Mouse (Mus musculus) heart, postnatal 36 days (tissue): ENCODE data around the gene Gm11564. TPM values are rescaled to one million over a fixed set of nuclear protein-coding genes. Genes with fewer than 3 reads are reported as not detected.

ENCODE experiments used
- total RNA-seq, 2 experiments: library from RNA; stranded (reverse); gene quantifications; 2 replicates each; pipeline ENCODE4 v1.2.3; 2021

The Gm11564 gene
- total RNA-seq, 2 experiments from 2014 or later: not detected

Other genes starting within 250 kb of the Gm11564 start
- not detected for gene Krtap3-1, start 249.0 kb downstream of the Gm11564 start, total RNA-seq
- gene Krtap1-5, start 234.7 kb downstream of the Gm11564 start, total RNA-seq: not detected
- gene Krtap1-4, start 232.0 kb downstream of the Gm11564 start, total RNA-seq: not detected
- not detected for gene Krtap1-3, start 224.3 kb downstream of the Gm11564 start, total RNA-seq
- gene Krtap9-3, start 217.6 kb downstream of the Gm11564 start, total RNA-seq: not detected
- gene Gm11938, start 212.4 kb downstream of the Gm11564 start, total RNA-seq: not detected
- not detected for gene Gm11937, start 205.5 kb downstream of the Gm11564 start, total RNA-seq
- not detected for gene Krtap2-4, start 200.8 kb downstream of the Gm11564 start, total RNA-seq
- not detected for gene Gm11562, start 195.2 kb downstream of the Gm11564 start, total RNA-seq
- gene Krtap4-1, start 187.4 kb downstream of the Gm11564 start, total RNA-seq: not detected
- gene Krtap4-2, start 180.6 kb downstream of the Gm11564 start, total RNA-seq: not detected
- gene Krtap4-7, start 171.6 kb downstream of the Gm11564 start, total RNA-seq: not detected
- gene Gm11555, start 165.4 kb downstream of the Gm11564 start, total RNA-seq: not detected
- gene Gm11563, start 156.7 kb downstream of the Gm11564 start, total RNA-seq: not detected
- not detected for gene Krtap4-6, start 149.7 kb downstream of the Gm11564 start, total RNA-seq
- not detected for gene Gm14190, start 124.9 kb downstream of the Gm11564 start, total RNA-seq
- not detected for gene Gm14180, start 81.4 kb downstream of the Gm11564 start, total RNA-seq
- not detected for gene Gm11595, start 42.8 kb downstream of the Gm11564 start, total RNA-seq
- not detected for gene Krtap4-8, start 35.0 kb downstream of the Gm11564 start, total RNA-seq
- not detected for gene Krtap4-9, start 30.5 kb downstream of the Gm11564 start, total RNA-seq
- not detected for gene Gm11596, start 22.2 kb downstream of the Gm11564 start, total RNA-seq
- gene Gm11569, start 16.7 kb downstream of the Gm11564 start, total RNA-seq: not detected
- gene Gm11554, start 11.2 kb downstream of the Gm11564 start, total RNA-seq: not detected
- not detected for gene Krtap4-13, start 5.8 kb downstream of the Gm11564 start, total RNA-seq
- not detected for gene 2300003K06Rik, start 22.4 kb upstream of the Gm11564 start, total RNA-seq
- not detected for gene Krtap4-16, start 35.9 kb upstream of the Gm11564 start, total RNA-seq
- not detected for gene Gm11568, start 42.3 kb upstream of the Gm11564 start, total RNA-seq
- gene Gm11559, start 48.8 kb upstream of the Gm11564 start, total RNA-seq: not detected
- gene Krtap9-1, start 57.7 kb upstream of the Gm11564 start, total RNA-seq: not detected
- not detected for gene Gm11567, start 63.5 kb upstream of the Gm11564 start, total RNA-seq
- gene Krtap31-1, start 92.3 kb upstream of the Gm11564 start, total RNA-seq: not detected
- gene Gm11565, start 99.1 kb upstream of the Gm11564 start, total RNA-seq: not detected
- gene Krtap31-2, start 120.6 kb upstream of the Gm11564 start, total RNA-seq: not detected
- not detected for gene Krtap9-5, start 132.8 kb upstream of the Gm11564 start, total RNA-seq
- gene Krtap29-1, start 163.4 kb upstream of the Gm11564 start, total RNA-seq: not detected
- gene Krtap16-1, start 170.9 kb upstream of the Gm11564 start, total RNA-seq: not detected
- gene Krtap17-1, start 178.3 kb upstream of the Gm11564 start, total RNA-seq: not detected
- gene Krt33a, start 200.5 kb upstream of the Gm11564 start, total RNA-seq: not detected
- gene Krt33b, start 214.2 kb upstream of the Gm11564 start, total RNA-seq: not detected
- not detected for gene Krt34, start 225.9 kb upstream of the Gm11564 start, total RNA-seq
- not detected for gene Krt31, start 234.9 kb upstream of the Gm11564 start, total RNA-seq